Mouse (Mus musculus) stomach, postnatal 0 days (tissue): ENCODE data around the gene Pabpc4.

Experiments
- CTCF ChIP-seq: IDR thresholded peaks from 2 replicates; pipeline ENCODE4 v1.5.1; 2016; ENCODE audit warnings: antibody characterized with exemption, low read depth, mild to moderate bottlenecking, moderate library complexity
- EP300 ChIP-seq: optimal IDR thresholded peaks from 2 replicates; pipeline ENCODE3; 2016; ENCODE audit warnings: antibody characterized with exemption

DNA sequence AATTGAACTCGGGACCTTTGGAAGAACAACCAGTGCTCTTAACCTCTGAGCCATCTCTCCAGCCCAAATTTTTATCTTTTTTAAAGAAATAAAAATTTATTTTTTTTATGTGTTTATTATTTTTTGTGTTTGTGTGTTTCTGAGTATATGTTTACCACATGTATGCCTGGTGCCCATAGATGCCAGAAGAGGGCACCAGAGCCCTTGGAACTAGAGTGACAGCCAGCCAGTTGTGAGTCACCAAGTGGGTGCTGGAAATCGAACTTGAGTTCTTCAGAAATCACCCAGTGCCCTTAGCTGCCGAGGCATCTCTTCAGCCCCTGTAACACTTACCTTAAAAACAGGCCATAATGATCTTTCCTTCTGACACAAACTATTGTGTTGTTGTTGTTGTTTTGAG lies 8.9 kb downstream of the Pabpc4 start:
- TF ChIP-seq CTCF (no peak), EP300 (no peak)
